Mouse (Mus musculus) heart, adult 2 months (tissue): ENCODE results near the gene Cmip. TPM values are rescaled to one million over a fixed set of nuclear protein-coding genes. Genes with fewer than 3 reads are reported as not detected.

ENCODE experiments used
- DNase-seq, 2 experiments: peaks; one replicate each; pipeline ENCODE4 v3.0.0; 2021
- H3K27ac ChIP-seq: fragments of 200-600 bp; 2 replicates; pipeline ENCODE4 v1.8.1; 2022
- H3K27me3 ChIP-seq: fragments of 200-500 bp; 2 replicates; pipeline ENCODE4 v1.6.1; 2012; ENCODE audit warnings: mild to moderate bottlenecking, low read length, inconsistent platforms, mixed read lengths; ENCODE audit not compliant: control insufficient read depth, insufficient read depth
- H3K36me3 ChIP-seq: fragments of 200-500 bp; 2 replicates; pipeline ENCODE4 v1.6.1; 2012; ENCODE audit warnings: low read length, inconsistent platforms; ENCODE audit not compliant: control insufficient read depth, insufficient read depth
- H3K4me1 ChIP-seq: fragments of 200-500 bp; 2 replicates; pipeline ENCODE4 v1.6.1; 2011; ENCODE audit warnings: low read length; ENCODE audit not compliant: control insufficient read depth, insufficient read depth
- H3K4me3 ChIP-seq: fragments of 200-600 bp; 2 replicates; pipeline ENCODE4 v1.8.1; 2022
- H3K79me2 ChIP-seq: fragments of 200-500 bp; replicated peaks from 2 replicates; pipeline ENCODE4 v1.6.1; 2012; ENCODE audit warnings: mild to moderate bottlenecking, inconsistent platforms, low read length, moderate library complexity, mixed read lengths; ENCODE audit not compliant: control insufficient read depth, insufficient read depth
- H3K9ac ChIP-seq: fragments of 200-500 bp; 2 replicates; pipeline ENCODE4 v1.6.1; 2012; ENCODE audit warnings: low read depth, mild to moderate bottlenecking, control low read depth, inconsistent platforms, low read length, mixed read lengths
- CTCF ChIP-seq: fragments of 200-600 bp; IDR thresholded peaks from 2 replicates; pipeline ENCODE4 v1.8.1; 2022; ENCODE audit warnings: antibody characterized with exemption, mild to moderate bottlenecking, moderate library complexity
- EP300 ChIP-seq: fragments of 200-500 bp; IDR thresholded peaks from 2 replicates; pipeline ENCODE4 v1.6.1; 2011; ENCODE audit warnings: low read depth, low read length, control low read depth; ENCODE audit not compliant: insufficient read depth
- POLR2A ChIP-seq: fragments of 200-500 bp; IDR thresholded peaks from 2 replicates; pipeline ENCODE4 v1.6.1; 2011; ENCODE audit warnings: mild to moderate bottlenecking, low read depth, low read length, control low read depth; ENCODE audit not compliant: insufficient read depth
- WGBS: fragments of 180-500 bp; shearing (Covaris S2); methylation state at CpG from one replicate; pipeline ENCODE4 v1.1.7; 2018; 5-methylcytosine and 5-hydroxymethylcytosine counted together
- intact Hi-C: fragments of 180-260 bp; cut with DNase I; formaldehyde crosslinking; loops from one replicate; pipeline ENCODE4 v1.15.1; 2025
- polyA plus RNA-seq: library from polyadenylated mRNA; depleted of rRNA; stranded (reverse); fragments of >200 nt; gene quantifications from 2 replicates; pipeline ENCODE4 v1.2.3, GENCODE M21; 2012
- total RNA-seq, 2 experiments: library from RNA; stranded (reverse); gene quantifications; 2 replicates each; pipeline ENCODE4 v1.2.3; 2021

Gene Cmip
- total and polyA plus RNA-seq, 3 experiments: 13.6 to 20.8 (median 20.1) TPM

- DNase-seq: no peak
- WGBS: 86% methylated on average over 13 of the region's 13 CpGs
- Histone ChIP-seq H3K4me3 (no peak overlapping the region), H3K27ac (no peak overlapping the region), H3K27me3 (no peaks in the 10 kb centered on the region), H3K4me1 (no peaks in the 10 kb centered on the region), H3K79me2 (no peaks in the 10 kb centered on the region), H3K9ac (no peak overlapping the region), H3K36me3 (no peaks in the 10 kb centered on the region)
- TF ChIP-seq POLR2A (no peak), EP300 (no peak), CTCF (no peak)
- intact Hi-C loops: no loop called here
Measured at GRCm38 (mm10) chr8:117356109-117356672, 99.3 kb downstream of the Cmip start.

GRCm38 (mm10) chr8:117357491-117358467 is 100.9 kb downstream of the Cmip start:
- DNase-seq: peak; percentile 43 to 45
- 69% methylated on average over 16 of the region's 16 CpGs for WGBS
- Histone ChIP-seq H3K9ac (no peak overlapping the region), H3K79me2 (no peaks in the 10 kb centered on the region), H3K27ac (no peak overlapping the region), H3K4me1 (peaks cover 6% of the 10 kb centered on the region), H3K27me3 (no peaks in the 10 kb centered on the region), H3K4me3 (no peak overlapping the region), H3K36me3 (no peaks in the 10 kb centered on the region)
- intact Hi-C loops: no loop called here
- TF ChIP-seq CTCF (no peak), EP300 (no peak), POLR2A (no peak)

- Histone ChIP-seq H3K4me1 (peaks cover 19% of the 10 kb centered on the region), H3K79me2 (no peaks in the 10 kb centered on the region), H3K36me3 (no peaks in the 10 kb centered on the region), H3K27ac (no peak overlapping the region), H3K4me3 (no peak overlapping the region), H3K9ac (no peak overlapping the region), H3K27me3 (no peaks in the 10 kb centered on the region)
- WGBS: 95% methylated on average over 3 of the region's 3 CpGs
- no peak for DNase-seq
- intact Hi-C loops: loop anchor here (10.0 kb wide), 1 partner anchor 106 kb away; the partner anchor contains the start of gene Cmip
- no peak for TF ChIP-seq EP300
- TF ChIP-seq CTCF: no peak
- TF ChIP-seq POLR2A: no peak
Measured at GRCm38 (mm10) chr8:117360172-117360930, 103.5 kb downstream of the Cmip start.

- intact Hi-C loops: loop anchor here (2.0 to 10.0 kb wide), 2 partner anchors 17 to 107 kb away; partner anchors contain the start of gene Cmip
- 74% methylated on average over 12 of the region's 12 CpGs for WGBS
Measured at GRCm38 (mm10) chr8:117361595-117362437, 105.0 kb downstream of the Cmip start.

GRCm38 (mm10) chr8:117362438-117362726 is 105.5 kb downstream of the Cmip start:
- Histone ChIP-seq H3K4me3 (no peak overlapping the region), H3K27ac (no peak overlapping the region), H3K27me3 (no peaks in the 10 kb centered on the region), H3K9ac (no peak overlapping the region), H3K79me2 (no peaks in the 10 kb centered on the region), H3K4me1 (peaks cover 20% of the 10 kb centered on the region), H3K36me3 (no peaks in the 10 kb centered on the region)
- no peak for TF ChIP-seq EP300
- no peak for TF ChIP-seq CTCF
- no peak for TF ChIP-seq POLR2A
- WGBS: 40% methylated on average over 2 of the region's 2 CpGs
- no peak for DNase-seq
- intact Hi-C loops: loop anchor here (2.0 to 10.0 kb wide), 2 partner anchors 16 to 108 kb away; partner anchors contain the start of gene Cmip

More at GRCm38 (mm10) chr8:117361595-117362437, 105.0 kb downstream of the Cmip start:
- H3K9ac ChIP-seq: no peak overlapping the region
- no peak overlapping the region for H3K27ac ChIP-seq
- no peaks in the 10 kb centered on the region for H3K79me2 ChIP-seq
- no peaks in the 10 kb centered on the region for H3K36me3 ChIP-seq
- no peaks in the 10 kb centered on the region for H3K27me3 ChIP-seq
- TF ChIP-seq POLR2A: no peak
- no peak for TF ChIP-seq EP300
- no peak for TF ChIP-seq CTCF
- peaks cover 19% of the 10 kb centered on the region for H3K4me1 ChIP-seq
- H3K4me3 ChIP-seq: no peak overlapping the region
- no peak for DNase-seq
